Mouse (Mus musculus) cerebellum, postnatal 25 days (tissue): ENCODE data around the gene Cntn2.
A peak's percentile ranks its signal among the peaks of the same experiment; 100 is the strongest.

ENCODE experiments used
- DNase-seq, 2 experiments: peaks; one replicate each; pipeline ENCODE4 v3.0.0; 2021; ENCODE audit warnings: mixed read lengths in 2 of 2

Gene Cntn2

DNA sequence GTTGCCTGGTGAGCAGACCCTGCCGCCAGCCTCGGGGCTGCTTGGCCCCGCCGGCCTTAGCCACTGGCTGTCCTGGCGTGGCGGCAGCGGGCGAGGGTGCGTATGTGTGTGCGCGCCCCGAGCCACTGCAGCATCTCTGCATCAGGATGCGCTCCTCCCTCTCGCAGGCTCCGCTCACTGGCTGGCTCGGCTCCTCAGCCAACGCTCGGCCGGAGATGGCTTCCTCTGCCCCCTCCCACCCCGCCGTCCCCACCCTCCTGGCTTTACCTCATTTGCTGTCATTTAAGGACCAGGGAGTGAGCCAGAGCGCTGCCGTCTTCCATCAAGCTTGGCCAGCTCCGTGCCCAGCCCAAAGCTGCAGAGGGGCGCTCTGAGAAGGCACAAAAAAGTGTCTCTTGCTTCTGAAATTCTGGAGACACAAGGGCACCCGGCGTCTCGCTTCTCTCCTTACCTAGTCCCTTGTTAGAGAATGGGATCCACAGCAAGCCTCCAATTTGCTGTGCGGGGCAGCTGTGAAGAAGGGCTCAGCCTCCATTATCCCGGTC is at the start of gene Cntn2:
Cntn2 (minus strand) TSS at position 495 of the 545 bp plus-strand sequence.
- DNase-seq, result peak; percentile 90 to 94

DNA sequence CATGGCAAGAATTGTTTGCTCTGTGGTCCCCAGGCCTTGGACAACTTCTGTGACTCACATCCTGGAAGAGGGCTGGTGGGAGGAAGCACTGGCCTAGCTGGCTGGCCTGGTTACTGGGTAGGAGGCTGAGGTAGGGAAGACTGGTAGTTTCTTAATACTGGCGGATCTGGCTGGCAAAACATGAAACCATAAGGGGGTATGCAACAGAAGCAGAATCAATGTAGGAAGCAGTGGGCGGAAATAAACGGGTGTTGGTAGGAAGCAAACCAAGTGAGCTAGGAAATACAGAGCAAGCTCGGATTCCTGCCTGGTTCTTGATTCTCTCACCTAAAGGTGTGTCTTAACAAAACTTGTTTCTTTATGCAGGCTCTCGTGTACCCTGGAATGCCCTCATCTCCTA is 49.1 kb upstream of the Cntn2 start:
- no peak for DNase-seq

DNA sequence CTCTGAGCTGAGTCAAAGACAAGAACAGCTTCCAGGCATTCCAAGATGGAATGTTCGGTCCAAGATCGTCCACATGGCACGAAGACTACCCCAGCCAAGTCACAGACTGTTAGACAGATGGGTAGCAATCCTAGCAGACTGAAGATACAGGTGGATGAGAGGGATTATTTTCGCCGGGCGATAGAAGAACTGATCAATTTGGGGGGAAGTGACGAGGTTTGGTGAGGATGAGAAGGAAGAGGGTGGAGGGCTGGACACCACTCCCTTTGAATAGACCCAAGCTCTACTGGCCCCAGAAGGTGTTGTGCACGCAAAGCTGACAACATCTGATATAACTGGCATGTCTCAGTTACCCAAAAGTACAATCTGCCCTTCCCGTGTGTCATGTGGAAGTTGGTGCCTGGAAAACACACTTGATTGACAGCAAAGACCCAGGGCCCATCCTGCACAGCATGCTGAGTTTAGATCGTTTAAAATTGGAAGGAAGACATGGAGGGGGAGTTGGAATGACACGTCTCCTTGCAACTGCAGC is 48.4 kb upstream of the Cntn2 start:
- peak; percentile 51 to 58 for DNase-seq

DNA sequence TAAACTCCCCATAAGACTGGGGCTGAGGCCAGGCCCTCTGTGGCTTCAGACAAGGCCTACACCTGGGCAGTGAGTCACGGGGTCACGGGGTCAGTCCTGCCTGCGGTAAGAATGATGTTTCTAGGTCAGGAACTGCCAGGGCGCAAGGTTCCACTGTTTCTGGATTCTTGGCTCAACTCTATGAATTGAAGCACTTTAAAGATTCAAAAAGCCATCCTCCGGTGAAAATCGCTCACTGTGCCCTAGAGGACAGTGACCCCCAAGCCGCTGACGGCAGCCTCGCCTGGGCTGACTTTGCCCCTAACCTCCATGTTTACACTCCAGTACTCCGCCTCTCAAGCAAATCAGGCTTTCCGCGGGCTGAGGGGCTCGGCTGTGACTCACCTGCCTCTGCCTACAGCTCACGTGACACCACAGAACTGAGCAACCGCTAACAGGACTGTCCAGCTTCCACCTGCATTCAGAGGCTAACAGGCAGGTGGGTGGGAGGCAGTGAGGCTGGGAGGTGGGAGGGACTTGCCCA is 43.7 kb upstream of the Cntn2 start:
- DNase-seq, result no peak

DNA sequence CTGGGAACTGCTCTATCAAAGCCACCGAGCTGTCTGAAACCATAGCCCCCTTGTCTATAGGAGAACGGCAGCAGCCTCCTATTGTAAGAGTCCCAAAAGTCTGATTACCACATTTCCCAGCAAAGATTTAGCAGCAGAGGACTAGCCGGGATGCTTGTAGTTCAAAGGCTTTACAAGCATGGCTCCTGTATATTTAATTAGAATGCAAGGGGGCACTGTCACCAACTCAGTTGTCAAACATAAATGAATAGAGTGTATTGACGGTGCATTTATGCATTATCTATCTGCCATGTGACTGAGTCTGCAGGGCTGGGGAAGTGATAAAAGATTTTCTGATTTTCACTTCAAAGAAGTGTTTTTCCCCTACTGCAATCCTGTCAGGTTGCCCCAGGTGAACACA is 42.3 kb upstream of the Cntn2 start:
- DNase-seq, result no peak

DNA sequence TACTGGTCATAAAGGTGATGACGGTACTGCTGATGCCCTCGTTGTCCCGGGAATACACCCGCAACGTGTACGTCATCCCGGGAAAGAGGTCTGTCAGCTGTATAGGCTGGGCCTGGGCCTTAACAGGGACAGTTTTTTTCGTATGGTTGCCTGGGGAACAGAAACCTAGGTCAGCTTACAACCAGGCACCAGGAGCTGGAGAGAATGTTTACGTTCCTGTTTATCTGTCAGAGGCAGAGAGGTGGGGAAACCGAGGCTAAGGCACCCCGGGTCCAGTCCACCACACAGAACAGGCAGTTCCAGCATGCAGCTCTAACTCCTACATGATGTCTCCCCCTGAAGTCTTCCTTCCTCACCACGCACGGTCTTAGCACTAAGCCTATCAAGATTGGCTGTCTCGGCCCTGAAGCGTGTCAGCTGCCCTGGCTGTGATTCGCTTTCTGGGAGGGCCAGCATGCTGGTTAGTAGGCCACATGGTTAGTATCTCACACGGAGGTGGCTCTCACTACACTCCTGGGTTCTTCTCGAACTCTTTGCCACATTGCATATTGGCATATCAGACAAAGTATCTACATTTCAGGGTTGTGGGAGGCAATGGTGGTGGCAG is 40.0 kb upstream of the Cntn2 start:
- DNase-seq, result no peak

DNA sequence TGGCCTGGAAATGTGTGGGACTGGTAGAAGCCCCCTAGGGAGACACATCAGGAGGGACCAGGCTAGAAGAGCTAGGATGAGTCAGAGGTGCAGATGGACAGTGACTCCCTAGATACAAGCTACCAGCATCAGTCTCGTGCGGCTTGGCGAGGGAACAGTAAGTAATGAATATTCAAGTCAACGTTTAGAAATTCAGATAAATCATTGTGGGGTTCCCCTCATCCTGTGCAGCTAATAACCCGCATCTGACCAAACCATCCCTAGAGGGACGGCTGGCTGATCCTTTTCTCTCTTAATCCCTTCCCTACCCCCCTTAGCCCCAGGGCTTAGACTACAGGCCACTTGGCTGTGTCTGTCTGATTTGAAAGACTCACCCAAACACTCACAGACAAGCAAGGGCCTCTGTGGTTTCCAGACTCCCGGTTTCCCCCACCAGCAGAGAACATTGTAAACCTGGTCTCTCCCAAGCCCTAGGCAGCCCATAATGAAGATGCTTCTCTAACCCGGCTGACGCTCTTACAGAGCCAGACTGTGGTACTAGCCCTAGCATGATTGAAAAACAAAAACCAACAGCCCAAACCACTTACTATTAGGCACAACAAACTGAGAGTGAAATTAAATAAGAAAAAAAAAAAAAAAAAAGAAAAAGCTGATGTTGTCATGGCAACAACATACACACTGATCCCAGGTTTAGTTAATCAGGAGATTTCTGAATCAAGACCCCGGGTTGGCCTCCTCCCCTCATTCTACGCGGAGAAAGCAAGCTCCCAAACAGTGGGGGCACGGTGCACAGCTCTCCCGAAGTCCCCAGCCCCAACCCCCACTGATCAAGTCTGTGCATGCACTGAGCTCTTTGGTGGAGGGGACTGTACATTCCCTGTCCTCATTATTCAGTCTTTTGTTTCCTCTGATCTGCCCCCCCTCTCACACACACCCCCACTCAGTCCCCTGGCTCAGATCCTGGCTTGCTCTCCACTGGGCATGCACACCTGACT is 39.1 kb upstream of the Cntn2 start:
- peak; percentile 39 to 62 for DNase-seq

DNA sequence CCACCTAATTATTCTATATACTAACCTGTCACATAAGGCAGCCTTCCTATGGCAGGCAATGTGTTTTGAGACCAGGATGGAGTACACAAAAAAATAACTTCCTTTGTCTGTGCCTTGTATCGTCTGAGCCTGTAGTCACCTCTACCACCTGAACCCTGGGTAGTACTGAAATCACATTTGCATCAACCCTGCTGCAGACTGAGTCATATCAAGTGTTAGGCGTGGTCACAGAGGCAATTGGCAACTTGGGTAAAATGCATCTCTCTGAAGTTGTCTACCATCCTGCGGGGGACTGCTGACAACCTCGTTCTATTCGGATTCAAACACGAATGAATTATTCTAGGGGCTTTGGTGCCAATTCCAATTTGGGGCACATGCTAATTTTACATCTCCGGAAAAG is 37.0 kb upstream of the Cntn2 start:
- DNase-seq, result no peak

DNA sequence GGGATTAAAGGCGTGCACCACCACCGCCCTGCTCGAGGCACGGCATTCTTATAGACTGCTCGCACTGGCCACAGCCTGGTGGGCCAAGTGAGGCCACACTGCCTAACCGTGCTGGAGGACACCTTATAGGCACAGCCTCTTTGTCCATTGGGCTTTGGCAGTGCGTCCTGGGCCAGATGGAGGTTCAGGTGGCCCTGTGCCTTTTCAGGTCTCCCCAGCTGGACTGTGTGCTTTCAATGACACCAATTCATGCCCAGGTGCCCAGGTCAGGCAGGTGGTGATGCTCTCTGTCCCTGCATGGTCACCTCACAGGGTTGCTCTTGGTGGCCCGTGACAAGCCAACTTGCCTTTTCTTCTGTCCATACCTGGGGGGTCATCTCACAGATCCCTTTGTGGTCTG is 33.8 kb upstream of the Cntn2 start:
- DNase-seq, result no peak

DNA sequence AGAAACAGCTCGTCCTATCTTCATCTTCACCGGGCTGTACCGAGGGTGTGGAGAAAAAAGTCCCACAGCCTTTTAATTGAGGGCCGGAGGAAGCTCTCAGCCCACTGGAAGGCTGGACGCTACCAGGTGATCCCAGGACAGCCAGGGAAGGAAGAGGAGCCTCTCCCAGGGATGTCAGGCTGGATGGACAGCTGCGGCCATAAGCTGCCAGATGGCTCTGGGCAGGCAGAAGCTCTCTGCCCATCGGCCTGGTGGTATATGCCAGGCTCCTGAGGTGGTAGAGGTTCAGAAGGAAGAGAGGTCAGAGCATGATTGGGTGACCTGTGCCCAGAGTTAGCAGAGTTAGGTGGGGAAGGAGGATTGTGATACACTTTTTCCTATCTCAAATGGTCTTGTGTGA is 29.8 kb upstream of the Cntn2 start:
- DNase-seq, result peak in 1 of 2 experiments; percentile 48

DNA sequence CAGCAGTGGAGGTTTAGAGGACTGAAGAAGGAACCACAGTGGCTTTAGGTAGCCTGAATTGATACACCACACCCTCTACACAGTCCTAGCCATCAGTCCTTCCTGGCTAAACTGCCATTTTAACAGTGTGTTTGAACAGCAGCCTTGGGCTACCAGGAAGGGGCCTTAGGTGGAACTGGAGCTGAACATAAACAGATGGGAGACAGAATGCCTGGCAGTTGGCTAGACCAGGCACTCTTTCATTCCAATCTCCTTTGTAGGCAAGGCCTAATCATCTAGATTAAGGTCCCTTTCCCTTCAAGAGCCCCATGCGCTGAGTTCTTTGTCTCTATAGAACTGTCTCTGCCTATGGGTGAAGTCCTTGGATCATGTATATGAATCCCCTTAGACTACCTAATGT is 28.6 kb upstream of the Cntn2 start:
- peak in 1 of 2 experiments; percentile 52 for DNase-seq

DNA sequence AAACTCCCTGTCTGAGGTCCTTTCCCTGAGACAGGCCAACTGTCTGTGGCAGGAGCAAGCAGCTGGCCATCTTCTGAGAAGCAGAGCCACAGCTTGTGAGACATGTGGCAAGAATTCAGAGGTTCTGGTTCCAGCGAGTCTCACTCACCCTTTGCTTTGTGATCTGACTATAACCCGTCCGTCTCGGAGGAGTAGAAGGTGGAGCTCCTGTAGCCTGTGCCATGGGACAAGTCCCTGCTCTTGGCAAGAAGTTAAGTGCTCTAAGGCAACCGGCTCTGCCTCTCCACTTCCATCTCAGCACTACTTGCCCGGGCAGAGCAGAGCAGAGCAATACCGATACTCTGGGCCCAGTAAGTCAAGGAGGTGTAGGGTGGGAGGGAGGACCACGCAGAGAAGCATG is 27.9 kb upstream of the Cntn2 start:
- peak; percentile 40 to 52 for DNase-seq

DNA sequence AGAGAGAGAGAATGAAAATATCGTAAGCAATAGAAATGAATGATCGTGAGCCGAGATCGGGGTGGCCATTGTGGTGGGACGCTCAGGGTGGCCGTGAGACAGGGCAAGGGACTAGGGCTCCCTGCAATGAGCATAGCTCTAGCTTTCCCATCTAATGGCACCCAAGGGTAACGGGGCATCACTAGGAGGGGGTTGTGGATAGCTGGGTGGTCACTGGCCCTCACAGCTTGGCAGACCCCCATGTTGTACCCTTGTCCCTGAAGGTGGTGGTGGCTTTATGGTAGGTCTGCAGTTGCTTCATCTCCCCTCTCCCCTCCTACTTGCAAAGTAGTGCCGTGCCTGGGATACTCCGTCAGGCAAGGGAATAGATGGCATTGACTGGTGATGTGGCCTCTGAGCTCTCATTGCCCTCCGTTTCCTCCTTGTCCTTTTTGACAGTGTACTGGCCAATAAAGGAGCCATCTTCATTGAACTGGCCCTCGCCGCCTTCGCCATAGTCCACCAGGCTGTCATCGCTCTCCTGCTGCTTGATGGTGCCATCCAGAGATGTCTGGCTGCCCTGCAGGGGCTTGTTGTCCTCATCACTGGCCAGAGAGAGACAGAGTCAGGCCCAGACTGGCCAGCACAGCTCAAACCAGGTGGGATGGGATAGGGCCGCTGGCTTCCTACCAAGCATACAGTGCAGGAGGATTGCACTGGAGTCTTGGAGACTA is 27.2 kb upstream of the Cntn2 start:
- DNase-seq, result peak; percentile 63 to 66

DNA sequence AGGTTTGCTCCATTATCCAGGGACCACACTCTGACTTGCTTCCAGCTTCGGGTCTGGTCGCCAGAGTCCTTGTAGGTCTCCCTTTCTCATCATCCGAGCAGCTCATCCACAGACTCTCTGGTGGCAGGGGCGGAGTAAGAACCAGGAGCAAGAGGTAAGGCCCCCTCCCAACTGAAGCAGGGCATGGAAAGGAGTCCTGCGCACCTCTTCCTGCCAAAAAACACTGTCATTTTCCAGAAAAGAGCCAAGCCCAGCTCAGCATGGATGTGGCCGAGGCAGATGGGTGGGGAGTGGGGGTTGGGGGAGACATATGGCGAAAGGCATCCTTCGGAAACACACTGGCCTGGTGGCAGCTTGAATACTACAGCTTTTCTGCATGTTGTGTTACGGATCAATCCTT is 26.5 kb upstream of the Cntn2 start:
- peak; percentile 91 to 95 for DNase-seq

DNA sequence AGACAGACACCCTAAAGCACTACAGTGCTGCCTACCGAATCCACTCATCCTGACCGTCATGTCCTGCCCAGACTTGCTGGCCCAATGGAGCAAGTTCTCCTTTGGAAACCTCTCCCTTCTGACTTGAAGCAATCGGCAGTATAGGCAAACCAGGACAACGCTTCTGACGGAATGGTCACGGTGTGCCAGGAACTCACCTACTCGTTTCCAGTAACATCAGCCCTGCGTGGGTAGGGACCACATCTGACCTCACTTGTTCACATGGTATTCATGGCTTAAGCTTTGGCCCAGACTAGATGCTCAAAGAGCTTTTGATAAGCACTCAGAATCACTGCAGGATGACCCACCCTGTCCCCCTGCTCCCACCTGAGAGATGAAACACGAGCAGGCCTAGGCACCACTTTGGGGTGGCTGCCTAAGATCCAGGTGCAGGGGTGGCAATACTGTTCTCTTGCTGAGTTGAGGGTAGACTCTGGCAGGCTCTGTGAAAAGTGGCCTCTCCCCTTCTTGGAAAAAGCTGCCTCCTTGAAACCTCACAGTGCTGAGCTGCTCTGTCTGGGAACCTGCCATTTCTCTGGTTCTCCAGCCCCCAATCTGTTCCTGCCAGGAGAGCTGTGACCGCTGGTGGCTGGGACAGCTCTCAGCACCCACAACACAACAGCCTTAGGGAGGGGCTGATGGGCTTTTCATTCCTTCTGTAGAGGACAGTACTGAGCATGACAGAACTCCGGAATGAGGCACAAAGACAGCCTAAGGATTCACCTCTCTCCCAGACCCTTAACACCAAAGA is 24.5 kb upstream of the Cntn2 start:
- DNase-seq, result peak in 1 of 2 experiments; percentile 40

DNA sequence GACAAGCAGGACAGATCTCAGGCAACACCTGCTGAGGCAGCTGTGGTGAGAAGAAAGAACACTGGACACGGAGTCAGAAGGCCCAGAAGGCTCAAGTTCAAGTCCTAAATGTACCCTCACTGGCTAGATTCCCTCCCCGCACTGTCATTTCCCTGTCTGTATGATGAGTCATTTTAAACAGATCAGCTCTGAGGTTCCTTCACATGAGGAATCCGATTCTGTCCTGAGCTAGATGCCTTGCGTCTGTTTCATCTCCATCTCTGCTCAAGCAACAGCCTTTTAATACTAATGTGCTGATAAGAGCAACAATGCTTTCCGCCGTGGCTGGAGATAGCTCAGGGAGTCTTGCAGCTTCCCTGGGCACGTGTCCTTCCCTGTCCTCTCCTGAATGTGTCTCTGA is 22.7 kb upstream of the Cntn2 start:
- peak in 1 of 2 experiments; percentile 36 for DNase-seq

DNA sequence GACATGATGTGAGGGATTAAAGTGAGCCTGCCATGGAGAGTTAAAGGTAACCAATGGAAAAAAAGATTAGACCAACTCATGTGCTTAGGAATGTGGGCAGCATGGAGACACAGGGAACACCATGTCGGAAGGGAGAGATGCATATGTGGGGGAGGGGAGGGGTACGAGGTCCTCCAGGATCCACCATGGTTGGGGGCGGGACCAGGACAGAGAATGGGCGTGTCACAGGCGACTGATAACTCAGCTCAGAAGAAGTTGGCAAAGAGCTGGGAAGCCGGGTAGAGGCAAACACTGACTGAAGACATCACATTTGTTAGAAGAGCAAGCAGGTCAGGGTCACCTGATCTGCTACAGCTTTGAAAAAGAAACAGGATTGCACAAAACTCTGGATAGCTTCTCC is 21.9 kb upstream of the Cntn2 start:
- peak; percentile 20 to 47 for DNase-seq

DNA sequence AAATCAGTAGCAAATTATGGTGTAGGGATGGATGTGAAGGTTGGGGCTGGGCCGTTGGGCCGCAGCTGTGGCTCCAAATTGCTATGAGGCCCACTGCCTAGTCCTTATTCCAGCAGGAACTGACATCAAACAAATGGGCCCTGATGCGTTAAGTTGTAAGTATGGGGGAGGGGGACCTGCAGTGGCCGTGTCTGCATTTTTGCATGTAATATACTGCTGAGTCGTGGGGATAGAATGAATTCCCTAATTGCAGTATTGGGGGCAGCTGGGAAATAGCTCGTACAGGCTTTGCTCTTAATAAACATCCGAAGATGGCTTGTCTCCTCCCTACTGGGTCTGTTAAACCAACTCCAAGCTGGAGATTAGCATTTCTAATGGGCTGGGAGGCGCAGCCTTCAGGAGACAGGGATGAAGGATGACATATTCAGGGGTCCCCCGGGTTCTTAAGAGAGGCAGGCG is 19.3 kb upstream of the Cntn2 start:
- DNase-seq, result peak; percentile 5 to 10

DNA sequence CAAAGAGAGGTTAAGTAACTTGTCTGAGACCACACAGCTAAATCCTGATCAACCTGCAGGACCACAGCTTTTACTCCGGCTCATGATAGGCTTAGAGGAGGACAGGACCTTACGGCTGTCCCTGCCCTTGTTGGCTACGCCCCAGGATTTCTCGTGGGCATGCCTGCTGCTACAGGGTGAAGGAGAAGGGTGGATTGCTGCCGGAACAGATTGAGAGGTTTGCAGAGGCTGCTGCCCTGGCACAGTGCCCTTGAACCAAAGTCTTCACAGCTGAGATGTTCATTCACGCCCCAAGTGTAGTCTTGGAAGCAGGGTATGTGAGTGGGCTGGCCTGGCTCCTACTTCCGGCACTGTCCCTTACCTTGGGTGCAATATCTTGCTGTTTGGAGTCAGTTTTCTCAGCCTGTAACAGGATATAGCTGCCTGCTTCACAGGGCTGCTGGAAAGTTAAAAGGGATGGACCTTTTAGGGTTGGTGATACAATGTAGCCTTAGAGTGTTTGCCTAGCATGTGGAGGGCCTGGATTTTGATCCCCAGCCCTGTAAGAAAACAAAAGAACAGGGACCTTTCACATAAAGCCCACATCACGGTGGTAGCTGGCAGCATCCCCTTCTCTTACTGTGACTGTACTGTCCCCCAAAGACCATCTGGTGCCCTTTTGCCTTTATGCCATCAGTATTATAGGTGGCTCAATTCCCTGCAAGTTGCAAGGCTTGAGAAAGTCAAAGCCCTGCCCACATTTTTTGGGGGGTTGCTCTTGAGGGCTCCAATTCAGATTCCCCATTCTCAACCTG is 18.0 kb upstream of the Cntn2 start:
- DNase-seq, result peak; percentile 64 to 79

DNA sequence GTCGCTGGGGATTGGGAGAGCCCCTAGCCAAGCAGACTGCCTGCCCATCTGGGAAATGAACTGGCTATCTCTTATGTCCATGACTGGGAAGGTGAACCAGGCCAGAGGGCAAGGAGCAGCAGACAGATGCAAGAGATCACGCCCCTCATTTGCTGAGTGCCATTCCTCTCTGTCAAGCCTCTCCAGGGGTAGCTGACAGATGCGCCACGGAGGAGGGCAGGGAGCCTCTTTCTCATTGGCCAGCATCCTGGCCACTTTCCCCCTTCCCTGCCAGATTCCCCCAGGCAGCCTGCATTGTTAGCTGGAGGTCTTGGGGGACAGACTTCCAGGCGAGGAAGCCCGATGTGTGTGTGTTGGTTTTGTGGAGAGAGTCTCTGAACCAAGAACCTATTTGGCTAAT is 16.0 kb upstream of the Cntn2 start:
- DNase-seq, result peak; percentile 9 to 13
